Mouse (Mus musculus) gastrocnemius, postnatal 25 days (tissue): ENCODE measurements around the gene Itsn1. TPM values are rescaled to one million over a fixed set of nuclear protein-coding genes. Genes with fewer than 3 reads are reported as not detected.
A peak's percentile ranks its signal among the peaks of the same experiment; 100 is the strongest.

Experiments
- DNase-seq: peaks from one replicate; pipeline ENCODE4 v3.0.0; 2022
- total RNA-seq, 2 experiments: library from RNA; stranded (reverse); gene quantifications; 1 replicate in 1 of 2; 2 replicates in 1 of 2; pipeline ENCODE4 v1.2.3; 2021

Gene Itsn1
- total RNA-seq, 2 experiments from 2014 or later = 55.3 to 60.5 TPM

- DNase-seq = no peak
These were observed 1.4 kb downstream of the Itsn1 start for GRCm38 (mm10) chr16:91730446-91730845.

- DNase-seq = no peak
These were observed 3.7 kb downstream of the Itsn1 start for GRCm38 (mm10) chr16:91732816-91733215.

GRCm38 (mm10) chr16:91734771-91735170 lies 5.7 kb downstream of the Itsn1 start:
- peak; percentile 59 for DNase-seq

GRCm38 (mm10) chr16:91736046-91736816 lies 7.2 kb downstream of the Itsn1 start:
- DNase-seq = no peak

- no peak for DNase-seq
These were observed 9.4 kb downstream of the Itsn1 start for GRCm38 (mm10) chr16:91738505-91738904.

- DNase-seq = no peak
These were observed 11.3 kb downstream of the Itsn1 start for GRCm38 (mm10) chr16:91740184-91740917.

GRCm38 (mm10) chr16:91740918-91741255 lies 11.8 kb downstream of the Itsn1 start:
- DNase-seq = no peak

GRCm38 (mm10) chr16:91743055-91743454 lies 14.0 kb downstream of the Itsn1 start:
- DNase-seq = no peak

GRCm38 (mm10) chr16:91746101-91746950 lies 17.2 kb downstream of the Itsn1 start:
- DNase-seq = no peak

- DNase-seq = no peak
These were observed 18.5 kb downstream of the Itsn1 start for GRCm38 (mm10) chr16:91747567-91747966.

GRCm38 (mm10) chr16:91751644-91752385 lies 22.7 kb downstream of the Itsn1 start:
- no peak for DNase-seq

GRCm38 (mm10) chr16:91753611-91754010 lies 24.5 kb downstream of the Itsn1 start:
- no peak for DNase-seq

- DNase-seq = no peak
These were observed 25.9 kb downstream of the Itsn1 start for GRCm38 (mm10) chr16:91754957-91755356.

GRCm38 (mm10) chr16:91761202-91761601 lies 32.1 kb downstream of the Itsn1 start:
- no peak for DNase-seq

GRCm38 (mm10) chr16:91761761-91762160 lies 32.7 kb downstream of the Itsn1 start:
- no peak for DNase-seq

- DNase-seq = no peak
These were observed 33.4 kb downstream of the Itsn1 start for GRCm38 (mm10) chr16:91762476-91762875.

GRCm38 (mm10) chr16:91763975-91764374 lies 34.9 kb downstream of the Itsn1 start:
- DNase-seq = no peak

- DNase-seq = no peak
These were observed 35.3 kb downstream of the Itsn1 start for GRCm38 (mm10) chr16:91764414-91764813.

GRCm38 (mm10) chr16:91765121-91765815 lies 36.2 kb downstream of the Itsn1 start:
- no peak for DNase-seq

GRCm38 (mm10) chr16:91765816-91766210 lies 36.7 kb downstream of the Itsn1 start:
- DNase-seq = no peak

GRCm38 (mm10) chr16:91767165-91767701 lies 38.2 kb downstream of the Itsn1 start:
- peak; percentile 83 for DNase-seq
